Mouse (Mus musculus) spleen, adult 12 weeks (tissue): Measurements from ENCODE around the gene Csgalnact2.

Experiments
- DNase-seq: peaks from one replicate; pipeline ENCODE4 v3.0.0; 2022; ENCODE audit warnings: low spot score

The Csgalnact2 gene

DNA sequence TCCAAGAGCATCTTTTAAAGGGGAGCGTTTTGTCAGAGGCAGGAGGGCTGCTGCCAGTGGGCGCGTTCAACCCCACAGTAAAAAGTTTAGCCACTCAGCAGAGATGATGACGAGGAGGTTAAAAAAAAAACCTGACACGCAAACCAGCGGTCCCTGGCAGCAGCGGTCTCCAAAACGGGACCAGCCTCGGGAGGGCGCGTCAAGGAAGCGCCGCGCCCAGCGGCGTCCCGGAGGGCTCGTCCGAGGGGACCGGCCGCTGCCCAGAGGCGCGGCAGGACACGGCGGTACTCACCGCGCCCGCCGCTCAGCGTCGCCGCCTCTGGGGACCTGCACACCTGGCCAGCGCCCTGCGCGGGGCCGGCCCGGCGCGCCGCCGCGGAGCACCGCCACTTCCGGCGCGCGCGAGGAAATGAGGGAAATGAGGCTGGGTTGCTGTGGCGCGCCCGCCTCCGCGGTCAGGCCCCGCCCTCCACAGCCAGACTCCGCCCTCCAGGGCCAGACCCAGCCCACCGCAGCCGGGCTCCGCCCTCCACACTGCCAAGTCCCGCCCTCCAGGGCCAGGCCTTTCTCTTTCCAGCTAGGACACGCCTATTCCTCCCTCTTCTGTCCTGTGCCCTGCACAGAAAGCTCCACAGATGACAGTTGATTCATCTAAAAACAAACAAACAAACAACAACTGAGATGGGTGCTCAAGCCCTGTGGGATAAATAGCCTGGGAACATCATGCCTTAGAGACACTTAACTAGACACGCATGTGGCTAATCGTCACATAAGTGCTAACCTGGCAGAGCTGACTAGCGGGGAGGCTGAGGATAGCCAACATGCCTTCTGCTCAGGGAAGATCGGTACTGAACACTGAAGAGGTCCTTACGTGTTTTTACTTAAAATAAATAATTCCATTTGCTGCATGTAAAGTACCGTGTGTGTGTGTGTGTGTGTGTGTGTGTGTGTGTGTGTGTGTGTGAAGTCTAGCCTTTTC is at the start of gene Csgalnact2:
Gene Csgalnact2, minus strand, starts transcription at position 410 of the 979 bp plus-strand sequence.
- peak; percentile 95 for DNase-seq

DNA sequence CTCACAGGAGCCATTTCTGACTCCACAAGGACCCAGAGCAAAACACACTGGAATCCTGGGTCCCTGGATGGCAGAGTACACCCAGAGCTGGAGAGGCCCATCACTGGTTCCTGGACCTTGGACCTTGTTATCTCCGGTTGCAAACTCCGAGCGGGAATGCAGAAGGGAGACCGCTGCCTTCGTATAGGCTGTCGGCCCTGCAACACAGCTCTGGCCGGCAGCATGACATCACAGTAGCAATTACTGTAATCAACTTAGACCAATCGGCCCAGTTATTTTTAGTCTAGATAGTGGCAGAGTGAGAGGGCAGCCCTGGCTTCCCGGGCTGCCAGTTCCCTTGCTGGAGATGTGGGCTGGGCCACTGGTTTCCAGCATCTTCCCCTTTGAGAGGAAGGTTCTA is 49.7 kb upstream of the Csgalnact2 start:
- DNase-seq = no peak

DNA sequence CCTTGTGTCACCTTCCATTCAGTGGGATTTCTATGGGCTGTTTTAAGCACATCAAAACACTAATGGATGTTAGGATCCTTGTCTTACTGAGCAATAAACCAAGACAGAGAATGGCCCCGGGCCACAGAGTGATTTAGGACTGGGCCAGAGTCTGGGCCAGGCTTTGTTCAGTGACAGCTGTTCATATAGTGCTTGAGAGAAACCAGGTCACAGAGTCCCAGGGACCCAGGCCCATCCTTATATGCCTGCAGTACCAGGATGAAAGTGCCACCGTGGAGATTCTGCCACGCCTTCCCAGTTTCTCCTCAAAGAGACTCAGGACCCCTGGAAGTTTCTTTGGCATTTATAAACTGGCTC is 48.3 kb upstream of the Csgalnact2 start:
- DNase-seq = no peak

DNA sequence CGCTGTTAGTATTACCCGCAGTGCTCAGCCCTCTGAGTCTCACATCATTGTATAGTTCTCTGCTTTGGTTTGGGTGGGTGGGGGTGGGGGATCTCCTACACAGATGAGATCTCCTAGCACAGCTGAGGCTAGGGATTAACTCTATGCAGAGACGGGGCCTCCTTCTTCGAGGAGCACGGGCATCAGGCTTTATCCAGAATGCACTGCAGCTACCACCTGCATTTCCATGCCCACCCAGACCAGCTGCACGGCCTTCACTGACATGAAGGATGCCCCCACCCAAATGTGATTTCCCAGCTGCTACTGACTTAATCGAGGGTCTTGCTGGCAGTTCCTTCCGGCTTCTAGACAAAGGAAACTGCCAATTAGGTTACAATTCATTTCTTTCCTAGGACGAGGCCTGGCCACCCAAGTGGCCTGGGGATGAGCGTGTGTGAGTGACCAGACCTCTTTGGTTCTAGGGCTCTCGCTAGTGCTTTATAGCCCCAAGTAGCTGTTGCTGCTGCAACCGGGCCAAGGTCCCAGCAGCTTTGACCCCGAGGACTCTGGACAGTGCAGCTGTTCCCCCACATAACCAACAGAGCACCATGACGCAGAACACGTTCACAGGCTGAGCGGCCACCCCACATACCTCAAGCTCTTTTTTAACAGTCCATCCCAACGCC is 47.8 kb upstream of the Csgalnact2 start:
- no peak for DNase-seq

DNA sequence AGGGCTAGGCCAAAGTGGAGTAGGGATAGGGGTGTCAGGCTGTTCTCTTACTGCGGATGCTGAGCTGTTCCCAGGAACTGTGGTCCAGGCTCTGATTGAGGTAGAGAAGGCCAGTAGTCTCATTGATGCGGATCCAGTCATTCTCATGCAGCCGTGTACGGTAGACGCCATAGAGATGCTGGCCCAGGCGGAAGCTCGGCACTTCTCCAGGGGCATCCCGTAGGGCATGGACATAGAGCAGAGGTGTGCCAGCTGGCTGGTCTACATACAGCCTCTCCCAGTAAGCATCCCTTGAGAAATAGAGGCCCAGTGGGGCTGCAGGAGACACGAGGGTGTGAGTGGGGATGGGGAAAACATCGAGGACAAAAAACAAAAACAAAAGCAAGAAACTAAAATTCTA is 45.2 kb upstream of the Csgalnact2 start:
- no peak for DNase-seq

DNA sequence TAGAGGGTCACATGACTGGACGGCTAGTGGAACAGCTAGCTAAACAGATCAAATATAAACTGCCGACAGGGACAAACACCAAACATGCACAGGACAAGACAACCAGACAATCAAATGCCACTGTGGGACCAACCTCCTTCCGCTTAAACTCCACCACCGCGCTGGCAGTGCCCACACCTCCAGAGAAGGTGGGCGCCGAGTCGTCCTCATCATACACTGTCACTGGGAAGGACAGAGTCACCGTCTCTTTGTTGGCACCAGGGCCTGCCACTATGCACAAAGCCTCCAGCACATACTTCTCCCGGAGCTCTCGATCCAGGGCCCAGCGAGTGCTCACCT is 41.1 kb upstream of the Csgalnact2 start:
- DNase-seq = no peak

DNA sequence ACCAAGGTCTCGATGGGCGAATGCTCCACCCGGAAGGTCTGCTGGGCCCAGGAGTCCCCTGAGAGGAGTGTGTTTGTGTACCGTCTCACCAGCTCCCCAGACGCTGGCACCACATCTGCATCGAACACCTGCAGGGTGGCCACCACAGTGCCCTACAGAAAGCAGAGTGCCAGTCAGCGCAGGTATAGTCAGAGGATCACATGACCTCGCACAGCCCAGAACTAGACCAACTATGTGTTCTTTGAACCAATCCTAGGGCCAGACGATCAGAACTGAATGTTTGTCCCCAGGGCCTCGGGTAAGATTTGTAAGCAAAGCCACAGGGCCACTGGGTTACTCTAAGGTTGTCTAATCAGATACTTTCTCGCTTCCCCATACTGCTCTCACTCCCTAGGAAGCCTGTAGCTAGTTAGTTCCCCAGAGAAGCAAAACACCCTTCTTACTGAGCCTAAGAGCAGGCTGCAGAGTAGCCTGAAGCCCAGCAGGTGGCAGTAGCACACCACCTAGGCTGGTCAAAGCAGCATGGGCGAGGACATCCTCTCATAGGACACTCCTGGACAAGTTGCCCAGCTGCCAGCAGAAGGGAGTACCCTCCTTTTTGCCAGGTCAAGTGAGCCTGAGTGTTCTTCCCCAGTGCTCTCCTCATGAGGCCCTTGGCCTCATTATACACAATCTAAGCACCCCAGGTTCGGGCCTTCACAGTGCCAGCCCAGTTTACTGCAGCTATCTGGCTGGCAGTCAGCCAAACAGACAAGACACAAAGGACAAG is 40.6 kb upstream of the Csgalnact2 start:
- peak; percentile 33 for DNase-seq

DNA sequence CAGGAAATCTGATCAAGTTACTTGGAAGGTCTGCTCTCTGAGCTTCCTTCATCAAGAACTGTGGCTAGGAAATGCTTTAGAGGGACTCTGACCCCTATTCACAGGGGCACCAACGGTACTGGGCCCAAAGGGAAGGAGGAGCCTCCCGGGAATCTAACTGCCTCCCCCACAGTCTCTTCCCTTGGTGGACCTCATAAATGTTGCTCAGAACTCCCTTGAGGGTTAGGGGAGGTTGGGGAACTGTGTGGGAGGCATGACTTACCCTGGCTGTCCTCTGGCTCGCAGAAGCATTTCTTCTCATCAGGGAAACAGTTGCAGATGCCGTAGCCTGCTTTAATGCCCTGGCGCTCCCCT is 35.0 kb upstream of the Csgalnact2 start:
- no peak for DNase-seq

DNA sequence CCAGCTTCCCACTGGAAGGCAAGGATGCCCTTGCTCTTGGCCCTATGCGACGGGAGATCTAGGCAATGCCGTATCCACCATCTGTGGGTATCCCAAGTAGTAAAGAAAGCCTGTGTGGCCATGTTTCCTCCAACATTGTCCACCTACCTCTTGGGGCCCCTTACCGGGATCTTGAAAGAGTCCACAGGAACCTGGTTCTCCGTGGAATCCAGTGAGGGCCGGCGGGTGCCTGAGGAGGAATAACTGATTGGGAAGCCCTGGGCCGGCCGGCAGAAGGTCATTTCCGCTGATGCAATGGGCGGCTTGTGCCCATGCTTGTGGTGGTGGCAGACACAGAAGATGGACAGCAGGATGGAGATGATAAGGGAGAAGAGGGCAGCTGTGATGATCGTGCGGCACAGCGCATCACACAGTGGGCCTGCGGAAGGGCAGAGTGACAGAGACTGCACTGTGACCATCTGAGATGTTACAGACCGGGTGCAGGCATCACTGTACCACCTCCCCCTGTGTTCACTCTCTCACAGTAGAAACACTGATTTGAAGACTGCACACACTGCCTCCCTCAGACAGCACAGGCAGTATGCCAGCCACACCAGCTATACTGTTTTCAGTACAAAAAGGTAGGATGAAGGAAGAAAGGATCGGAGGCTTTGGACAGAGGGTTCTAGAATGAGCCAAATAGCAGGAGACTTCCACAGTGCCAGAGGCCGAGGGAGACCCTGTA is 34.5 kb upstream of the Csgalnact2 start:
- DNase-seq = no peak

DNA sequence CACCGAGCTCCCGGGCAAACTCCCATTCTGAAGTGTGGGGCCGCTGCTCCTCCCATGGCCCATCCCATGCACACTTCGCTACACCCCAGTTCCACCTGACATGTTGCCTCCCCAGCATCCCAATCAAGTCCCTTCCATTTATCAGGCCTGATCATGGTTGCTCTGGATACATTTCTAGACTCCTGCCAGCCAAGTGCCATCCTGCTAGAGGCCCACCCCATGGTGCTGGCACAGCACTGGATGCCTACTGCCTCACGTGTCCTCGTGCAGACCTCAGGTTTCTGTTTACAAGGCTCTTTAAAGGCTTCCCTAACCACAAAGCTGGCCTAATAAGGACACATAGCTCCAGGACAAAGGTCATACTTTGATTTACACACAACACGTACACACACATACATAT is 32.4 kb upstream of the Csgalnact2 start:
- no peak for DNase-seq

DNA sequence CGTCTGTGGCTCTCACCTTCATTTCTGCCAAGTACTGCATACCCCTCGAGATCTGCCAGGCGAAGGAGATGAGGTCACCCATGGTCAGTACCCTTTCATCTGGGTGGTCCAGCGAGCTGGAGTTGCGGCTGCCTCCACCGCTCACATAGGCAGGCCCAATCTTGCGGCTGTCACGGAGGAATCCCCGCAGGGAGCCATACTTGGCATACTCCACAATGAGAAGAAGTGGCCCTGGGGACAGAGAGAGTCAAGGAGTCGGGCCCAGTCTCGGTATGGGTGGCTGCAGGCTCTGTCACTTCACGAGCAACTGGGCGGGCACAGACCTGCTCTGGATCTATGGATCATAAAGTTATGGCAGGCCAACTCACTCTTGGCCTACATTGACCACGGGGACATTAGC is 29.2 kb upstream of the Csgalnact2 start:
- no peak for DNase-seq

DNA sequence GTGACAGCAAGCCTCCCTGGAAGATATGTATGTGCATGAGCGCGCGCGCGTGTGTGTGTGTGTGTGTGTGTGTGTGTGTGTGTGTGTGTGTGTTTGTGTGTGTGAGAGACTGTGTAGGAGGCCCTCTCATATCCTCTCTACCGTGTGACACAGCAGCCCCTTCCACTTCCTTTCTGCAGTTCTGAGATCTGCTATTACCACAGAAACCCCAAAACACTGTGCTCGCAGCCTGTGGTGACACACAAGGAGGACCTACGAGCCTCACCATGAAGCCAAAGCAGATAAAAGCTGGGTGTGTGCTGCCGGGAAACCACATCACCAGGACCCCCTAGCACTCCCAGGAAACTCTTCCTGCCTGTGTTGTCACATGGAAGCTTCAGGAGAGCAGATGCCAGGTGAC is 28.1 kb upstream of the Csgalnact2 start:
- peak; percentile 12 for DNase-seq

DNA sequence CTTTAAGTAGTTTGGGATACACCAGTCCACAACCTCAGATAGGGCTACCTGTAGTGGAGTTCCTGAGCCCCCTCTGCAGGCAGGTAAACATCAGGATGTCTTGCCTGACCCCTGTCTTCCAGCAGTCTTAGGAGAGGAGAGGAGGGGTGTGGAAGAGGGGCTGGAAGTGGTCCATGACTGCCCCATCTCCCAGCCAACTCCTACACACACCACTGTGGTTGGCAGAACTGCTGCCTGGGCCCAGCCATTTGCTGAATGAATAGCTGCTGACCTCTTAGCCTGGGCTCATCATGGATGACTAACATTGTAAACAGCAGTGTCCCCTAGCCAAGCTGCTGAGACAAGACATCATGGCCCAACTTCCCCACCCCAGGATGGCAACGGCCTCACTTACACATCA is 26.6 kb upstream of the Csgalnact2 start:
- no peak for DNase-seq

DNA sequence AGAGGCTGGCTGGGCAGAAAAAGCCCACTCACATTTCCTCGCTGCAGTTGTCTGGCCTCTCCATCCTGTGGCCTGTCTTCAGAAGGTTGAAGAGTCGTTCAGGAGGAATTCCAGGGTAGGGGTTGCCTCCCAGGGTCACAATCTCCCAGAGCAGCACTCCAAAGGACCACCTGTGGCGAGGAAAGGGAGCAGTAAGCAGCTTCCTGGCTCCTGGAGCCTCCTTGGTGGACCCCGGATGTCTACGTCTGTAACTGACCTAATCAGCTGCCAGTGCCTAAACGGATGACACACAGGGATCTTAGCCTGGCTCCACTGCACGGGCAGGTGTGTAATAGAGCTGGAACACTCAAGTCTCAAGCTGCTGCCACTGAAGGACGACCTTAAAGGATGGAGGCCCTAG is 25.8 kb upstream of the Csgalnact2 start:
- no peak for DNase-seq

DNA sequence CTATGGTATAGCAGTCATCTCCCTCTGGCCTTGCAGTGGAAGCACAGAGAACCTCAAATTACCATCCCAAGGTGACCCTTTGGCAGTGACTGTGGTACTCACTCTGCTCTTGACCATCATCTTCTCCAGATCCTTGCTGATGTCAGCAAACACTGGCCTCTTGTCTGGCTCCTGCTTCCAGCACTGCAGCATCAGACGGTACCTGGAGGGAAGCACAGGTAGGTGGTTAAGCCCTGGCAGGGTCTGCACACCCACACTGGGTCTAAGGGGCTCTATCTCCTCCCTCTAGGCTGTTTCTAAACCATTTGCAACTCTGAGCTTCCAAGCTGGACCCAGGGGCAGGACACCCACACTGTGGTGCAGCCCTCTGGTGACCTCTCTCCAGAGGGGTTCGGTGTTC is 24.1 kb upstream of the Csgalnact2 start:
- DNase-seq = no peak

DNA sequence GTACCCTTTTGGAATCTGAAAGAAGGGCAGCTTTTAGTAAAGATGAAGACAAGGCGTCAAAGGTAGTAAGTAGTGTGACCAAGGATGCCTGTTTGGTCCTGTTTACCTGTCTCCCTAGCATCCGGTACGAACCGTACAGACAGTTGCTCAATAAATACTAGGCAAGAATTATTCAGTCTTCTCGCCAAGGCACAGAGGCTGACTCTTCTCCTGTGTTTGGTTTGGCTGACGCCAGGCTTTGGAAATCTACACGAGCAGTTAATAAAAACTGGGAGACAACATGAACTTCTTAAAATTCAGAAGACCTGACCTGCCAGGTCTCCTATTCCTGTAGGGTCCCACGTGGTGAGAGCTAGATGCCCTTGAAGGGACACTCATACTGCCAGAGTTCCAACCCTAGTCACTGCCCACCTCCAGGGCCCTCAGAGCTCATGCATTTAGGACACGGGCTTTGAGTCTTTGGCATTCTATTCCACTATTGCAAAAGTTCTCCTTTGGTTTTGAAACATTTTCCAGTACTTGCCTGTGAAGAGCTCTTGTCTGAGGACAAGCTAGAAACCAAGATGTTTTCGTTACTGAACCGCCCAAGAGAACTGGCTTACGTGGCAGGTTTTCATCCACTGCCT is 23.6 kb upstream of the Csgalnact2 start:
- no peak for DNase-seq

DNA sequence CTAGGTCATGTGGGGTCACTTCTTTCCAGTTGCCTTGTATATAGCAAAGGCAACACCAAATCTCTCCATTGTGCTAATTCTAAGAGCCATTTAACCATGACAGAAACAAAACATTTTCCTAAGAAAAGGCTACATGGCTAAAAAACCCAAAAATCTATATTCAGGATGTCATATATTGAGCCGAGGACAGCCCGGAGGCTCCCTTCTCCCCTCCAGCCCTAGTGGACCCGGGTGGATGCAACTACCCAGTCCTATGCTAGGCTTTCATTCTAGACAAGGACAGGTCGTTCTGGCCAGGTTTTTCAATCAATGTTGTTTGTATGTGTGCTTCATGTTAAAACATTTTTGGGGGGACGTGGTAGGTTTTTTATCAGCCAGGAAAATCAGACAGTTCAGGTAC is 14.2 kb upstream of the Csgalnact2 start:
- DNase-seq = no peak

DNA sequence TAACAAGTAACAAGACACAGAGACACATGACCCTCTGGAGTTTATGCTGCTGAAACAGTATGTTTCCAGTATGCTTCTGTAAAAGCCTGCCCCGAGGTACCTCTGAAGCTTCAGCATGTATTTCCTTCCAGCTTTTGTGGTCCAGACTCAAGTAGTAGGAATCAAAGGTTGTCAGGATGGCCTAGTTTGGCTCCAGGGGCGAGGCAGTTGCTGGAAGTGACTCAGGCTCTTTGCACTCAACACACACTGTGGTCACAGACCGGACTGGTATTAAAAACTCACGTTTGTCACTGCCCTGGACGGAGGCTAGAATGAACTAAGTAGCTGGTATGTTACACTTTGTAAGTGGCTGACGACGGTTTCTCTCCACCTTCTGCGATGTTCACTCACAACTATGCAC is 12.0 kb upstream of the Csgalnact2 start:
- no peak for DNase-seq

DNA sequence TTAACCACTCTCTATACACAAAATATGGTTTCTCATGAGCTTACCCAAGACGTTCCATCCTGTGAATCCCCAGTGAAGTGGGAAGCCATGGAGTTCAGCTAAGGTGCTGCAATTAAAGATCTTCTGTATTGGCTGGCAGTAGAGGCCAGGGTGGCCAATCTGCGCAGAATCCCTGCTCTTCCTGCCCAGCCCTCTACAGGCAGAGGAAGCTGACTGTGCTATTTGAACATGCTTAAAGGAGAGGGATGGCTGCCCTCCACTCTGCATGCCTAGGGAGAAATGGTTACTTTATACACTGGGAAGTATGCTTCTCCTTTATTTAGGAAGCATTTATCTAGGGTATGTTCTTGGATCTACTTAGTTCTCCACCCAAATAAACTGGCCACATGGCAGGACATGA is 11.6 kb upstream of the Csgalnact2 start:
- no peak for DNase-seq

DNA sequence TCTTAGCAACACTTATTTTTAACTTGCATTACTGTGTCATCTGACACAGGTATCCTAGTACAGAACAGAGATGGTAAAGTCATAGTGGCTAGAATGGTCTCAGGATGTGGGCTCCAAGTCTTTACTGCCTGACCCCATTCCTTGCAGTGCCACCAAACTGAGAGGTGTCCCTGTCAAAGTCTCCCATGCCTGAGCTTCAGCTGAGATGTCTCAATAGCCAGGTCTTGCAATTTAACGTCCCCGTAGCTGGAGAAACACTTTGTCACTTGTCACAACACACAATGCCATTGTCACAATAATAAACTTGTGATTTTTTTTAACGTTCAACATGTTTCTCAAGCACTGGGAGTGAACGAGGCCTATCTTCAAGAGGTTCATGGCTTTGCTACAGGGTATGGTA is 11.2 kb upstream of the Csgalnact2 start:
- DNase-seq = no peak

DNA sequence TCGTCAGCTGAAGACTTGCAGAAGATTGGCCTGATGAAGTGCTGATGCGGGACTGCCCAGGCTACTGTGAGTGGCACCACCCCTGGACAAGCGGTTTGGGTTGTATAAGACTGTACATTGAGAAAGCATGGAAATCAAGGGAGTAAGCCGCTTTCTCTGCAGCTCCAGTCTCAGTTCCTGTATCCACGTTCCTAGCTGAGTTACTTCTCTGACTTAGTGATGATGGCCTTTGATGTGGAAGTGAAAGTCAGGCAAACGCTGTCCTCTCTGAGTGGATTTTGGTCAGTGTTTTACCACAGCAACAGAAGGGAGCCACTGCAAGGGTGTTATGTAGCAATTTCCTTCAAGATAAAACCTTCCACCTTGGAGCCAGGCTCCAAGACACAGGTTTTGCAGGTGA is 2.0 kb upstream of the Csgalnact2 start:
- DNase-seq = no peak

DNA sequence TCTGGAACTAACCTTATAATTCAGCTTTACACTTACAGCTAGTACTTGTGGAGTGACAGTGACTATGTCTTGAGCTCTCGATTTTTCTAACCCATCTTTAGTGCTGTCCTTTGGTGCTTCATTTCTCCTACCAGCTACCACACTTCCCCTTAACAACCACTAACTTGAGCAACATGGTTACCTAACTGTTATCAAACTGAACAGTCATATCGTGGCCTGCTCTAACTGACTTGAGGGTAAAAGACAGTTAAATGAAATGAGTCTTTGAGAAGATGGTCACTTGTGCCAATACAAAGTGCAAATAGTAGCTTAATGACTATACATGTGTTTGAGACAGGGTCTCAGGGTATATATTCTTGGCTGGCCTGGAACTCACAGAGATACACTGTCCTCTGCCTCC is 1.8 kb downstream of the Csgalnact2 start:
- DNase-seq = no peak
